Mouse (Mus musculus): Measurements from ENCODE around the gene Xbp1. TPM values are rescaled to one million over a fixed set of nuclear protein-coding genes. Genes with fewer than 3 reads are reported as not detected.

Xbp1 gene
- total RNA-seq (2012; rRNA removed) (111 and 148 TPM in 2 replicates), total RNA-seq (2014; rRNA removed) (128 and 133 TPM in 2 replicates), polyA plus RNA-seq (2012; ENCODE audit: insufficient read length, low read depth) (108 and 131 TPM in 2 replicates)

GRCm38 (mm10) chr11:5520412-5521265, at the start of gene Xbp1:
Xbp1 (plus strand) TSS chr11:5520659.
- peak within 1 kb of the TSS; percentile 81 to 92 (median 84) for H3K4me3 ChIP-seq (replicated peaks in 1 of 3; ENCODE audit: low read depth in 2 of 3, low read length in 2 of 3, poor library complexity in 1 of 3)
- dilution Hi-C loops (cut with MboI; ENCODE audit: extremely low pct_ligation_motif_present, extremely low pct_unique_long_range_greater_than_20kb, low sequenced_read_pairs) (no loop called here), in situ Hi-C loops (cut with MboI; ENCODE audit: low pct_ligation_motif_present, low pct_unique_long_range_greater_than_20kb, low sequenced_read_pairs) (loop anchor here (5.0 kb wide), 1 partner anchor 33 kb away; no protein-coding TSS in a partner anchor)
- TF ChIP-seq E2F4 (IDR thresholded peaks at IDR 0.05; ENCODE audit: insufficient replicate concordance, low read depth, low read length) (no peak), MXI1 (IDR thresholded peaks at IDR 0.05; ENCODE audit: low read depth, low read length) (peak; percentile 89), USF1 (IDR thresholded peaks at IDR 0.05; ENCODE audit: low read depth, low read length) (no peak), ELF1 (IDR thresholded peaks at IDR 0.05; ENCODE audit: low read depth, low read length) (peak; percentile 41), RCOR1 (conservative IDR thresholded peaks at IDR 0.05; ENCODE audit: low read depth, low read length) (no peak), POLR2A (IDR thresholded peaks at IDR 0.05; ENCODE audit: low read depth, low read length) (peak; percentile 91), SIN3A (IDR thresholded peaks at IDR 0.05; ENCODE audit: low read length) (peak; percentile 86), MAZ (IDR thresholded peaks at IDR 0.05; ENCODE audit: low read depth, low read length) (peak; percentile 69; the same call in 1 of the 2 replicates), NRF1 (IDR thresholded peaks at IDR 0.05; ENCODE audit: low read depth, low read length) (peak; percentile 36; the same call in 1 of the 2 replicates), KAT2A (IDR thresholded peaks at IDR 0.05; ENCODE audit: insufficient replicate concordance, low read length) (0 out of 2 replicates have a peak, but pooled peaks have one; percentile 8), MYC (IDR thresholded peaks at IDR 0.05; ENCODE audit: low read depth, low read length) (peak; percentile 56), UBTF (IDR thresholded peaks at IDR 0.05; ENCODE audit: low read depth, low read length) (peak; percentile 67; the same call in 1 of the 2 replicates), ZNF384 (IDR thresholded peaks at IDR 0.05; ENCODE audit: low read depth, low read length) (no peak), HCFC1 (IDR thresholded peaks at IDR 0.05; ENCODE audit: low read depth, low read length) (peak; percentile 58), NELFE (IDR thresholded peaks at IDR 0.05; ENCODE audit: low read depth, low read length) (peak; percentile 94), CHD2 (IDR thresholded peaks at IDR 0.05; ENCODE audit: low read length) (peak; percentile 68), TBP (conservative IDR thresholded peaks at IDR 0.05; ENCODE audit: low read depth, low read length) (peak; percentile 85), TCF12 (IDR thresholded peaks at IDR 0.05; ENCODE audit: low read depth, low read length) (peak; percentile 90)
- peak; percentile 95 for DNase-seq (ENCODE audit: extremely low read depth)
- H3K4me2 ChIP-seq (ENCODE audit: insufficient read depth, low read depth, poor library complexity, severe bottlenecking) = peak within 1 kb of the TSS; percentile 97
- peak within 1 kb of the TSS; percentile 86 for H3K27ac ChIP-seq (ENCODE audit: insufficient read depth, low read depth)
- H3K4me1 ChIP-seq (ENCODE audit: control insufficient read depth in 1 of 2, insufficient read depth in 2 of 2) = peaks cover 15 to 38% of the 10 kb centered on the region in 2 experiments
- H3K9ac ChIP-seq (ENCODE audit: insufficient read depth, low read depth) = peak within 1 kb of the TSS; percentile 96
- no peaks in the 10 kb centered on the region for H3K27me3 ChIP-seq (replicated peaks)
- H3K9me3 ChIP-seq (replicated peaks; ENCODE audit: low read length) = no peaks in the 10 kb centered on the region
- H3K36me3 ChIP-seq (replicated peaks in 1 of 2; ENCODE audit: control insufficient read depth in 1 of 2, insufficient read depth in 1 of 2, low read length in 1 of 2) = peaks cover 30 to 35% of the 10 kb centered on the region in 2 experiments
- H3K79me2 ChIP-seq (replicated peaks; ENCODE audit: control insufficient read depth, extremely low read depth, insufficient read depth, poor library complexity, severe bottlenecking) = peaks cover 40% of the 10 kb centered on the region

DNA sequence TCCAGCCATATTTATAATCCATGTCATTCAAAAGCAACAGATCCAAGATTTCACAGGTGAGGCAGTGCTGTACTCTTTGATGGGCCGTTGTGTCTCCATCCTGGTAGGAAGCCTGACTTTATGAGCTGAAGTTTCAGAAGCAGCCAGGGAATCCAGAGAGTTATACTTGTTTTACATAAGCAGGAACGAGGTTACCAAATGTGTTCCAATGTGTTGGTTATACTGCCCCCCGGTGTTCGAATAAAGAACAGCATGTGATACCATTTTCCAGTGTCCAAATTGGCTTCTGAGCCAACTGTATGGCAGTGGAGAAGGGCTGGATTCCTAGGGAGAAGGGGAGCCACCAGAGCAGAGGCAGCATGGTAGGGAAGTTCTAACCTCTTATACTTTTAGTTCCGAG, 46.3 kb upstream of the Xbp1 start:
- H3K4me1 ChIP-seq (ENCODE audit: control insufficient read depth in 1 of 2, insufficient read depth in 2 of 2) = 0 out of 4 replicates have a peak, but pooled peaks cover 0 to 2% of the 10 kb centered on the region in 2 experiments
- TF ChIP-seq NELFE (IDR thresholded peaks at IDR 0.05; ENCODE audit: low read depth, low read length) = peak; percentile 30; the same call in 1 of the 2 replicates
- TF ChIP-seq IRF4 (IDR thresholded peaks at IDR 0.05; ENCODE audit: low read depth, low read length) = peak; percentile 8; the same call in 1 of the 2 replicates
- TF ChIP-seq MAX (IDR thresholded peaks at IDR 0.05; ENCODE audit: low read length) = peak; percentile 43; the same call in 1 of the 2 replicates
- peak; percentile 84 to 94 for TF ChIP-seq CTCF (conservative IDR thresholded peaks at IDR 0.05 in 1 of 2, IDR thresholded peaks at IDR 0.05 in 1 of 2; ENCODE audit: low read depth in 2 of 2, low read length in 2 of 2)
- TF ChIP-seq MAZ (IDR thresholded peaks at IDR 0.05; ENCODE audit: low read depth, low read length) = 0 out of 2 replicates have a peak, but pooled peaks have one; percentile 35
- TF ChIP-seq JUND (conservative IDR thresholded peaks at IDR 0.05; ENCODE audit: low read depth, low read length) = 0 out of 2 replicates have a peak, but pooled peaks have one; percentile 17
- TF ChIP-seq ZC3H11A (IDR thresholded peaks at IDR 0.05; ENCODE audit: low read depth, low read length) = peak; percentile 74
- no peak for TF ChIP-seq POLR2AphosphoS2 (IDR thresholded peaks at IDR 0.05; ENCODE audit: low read depth, low read length)
- TF ChIP-seq NRF1 (IDR thresholded peaks at IDR 0.05; ENCODE audit: low read depth, low read length) = no peak
- TF ChIP-seq RAD21 (IDR thresholded peaks at IDR 0.05; ENCODE audit: low read depth, low read length) = peak; percentile 87
- peak; percentile 86 for TF ChIP-seq MYC (IDR thresholded peaks at IDR 0.05; ENCODE audit: low read depth, low read length)
- no peak for TF ChIP-seq ZMIZ1 (IDR thresholded peaks at IDR 0.05; ENCODE audit: low read depth, low read length)
- peak; percentile 95 for TF ChIP-seq SMC3 (IDR thresholded peaks at IDR 0.05; ENCODE audit: low read depth, low read length)
- dilution Hi-C loops (cut with MboI; ENCODE audit: extremely low pct_ligation_motif_present, extremely low pct_unique_long_range_greater_than_20kb, low sequenced_read_pairs) (no loop called here), in situ Hi-C loops (cut with MboI; ENCODE audit: low pct_ligation_motif_present, low pct_unique_long_range_greater_than_20kb, low sequenced_read_pairs) (no loop called here)
- H3K9ac ChIP-seq (ENCODE audit: insufficient read depth, low read depth) = no peak overlapping the region
- H3K36me3 ChIP-seq (replicated peaks in 1 of 2; ENCODE audit: control insufficient read depth in 1 of 2, insufficient read depth in 1 of 2, low read length in 1 of 2) = no peaks in the 10 kb centered on the region
- no peak overlapping the region for H3K27ac ChIP-seq (ENCODE audit: insufficient read depth, low read depth)
- DNase-seq (ENCODE audit: extremely low read depth) = peak; percentile 81
- no peaks in the 10 kb centered on the region for H3K27me3 ChIP-seq (replicated peaks)
- H3K9me3 ChIP-seq (replicated peaks; ENCODE audit: low read length) = no peaks in the 10 kb centered on the region
- no peak overlapping the region for H3K4me3 ChIP-seq (replicated peaks in 1 of 3; ENCODE audit: low read depth in 2 of 3, low read length in 2 of 3, poor library complexity in 1 of 3)
- H3K4me2 ChIP-seq (ENCODE audit: insufficient read depth, low read depth, poor library complexity, severe bottlenecking) = peak overlapping the region; percentile 39; the same call in 1 of the 2 replicates
- H3K79me2 ChIP-seq (replicated peaks; ENCODE audit: control insufficient read depth, extremely low read depth, insufficient read depth, poor library complexity, severe bottlenecking) = no peaks in the 10 kb centered on the region
